Mouse (Mus musculus): ENCODE results near the gene 0610010K14Rik. TPM values are rescaled to one million over a fixed set of nuclear protein-coding genes. Genes with fewer than 3 reads are reported as not detected.

0610010K14Rik gene
- polyA plus RNA-seq (2014; fragmentation: Nextera tagmentation; extraction: Ambion mirVana) = 155 and 161 TPM in 2 replicates

GRCm38 (mm10) chr11:70237457-70238167 is at the start of gene 0610010K14Rik:
0610010K14Rik (minus strand) TSS chr11:70237914.
- under 1% methylated on average over 59 of the region's 70 CpGs for WGBS
- H3K4me1 ChIP-seq (replicated peaks; ENCODE audit: control insufficient read depth, insufficient read depth, low read length) = peaks cover 39% of the 10 kb centered on the region
- H3K4me2 ChIP-seq (replicated peaks) = peak within 1 kb of the TSS; percentile 100
- H3K4me3 ChIP-seq (replicated peaks; ENCODE audit: low read length) = peak within 1 kb of the TSS; percentile 60
- no peaks in the 10 kb centered on the region for H3K27me3 ChIP-seq (ENCODE audit: control insufficient read depth, insufficient read depth, low read length)
- H3K9ac ChIP-seq = peak within 1 kb of the TSS; percentile 74
- peak; percentile 96 for DNase-seq (ENCODE audit: low spot score)
- no peaks in the 10 kb centered on the region for H3K9me3 ChIP-seq (ENCODE audit: control insufficient read depth, low read length)
- peak; percentile 95 for ATAC-seq (ENCODE audit: low FRiP score)
- peak within 1 kb of the TSS; percentile 95 for H3K27ac ChIP-seq
- peaks cover 19% of the 10 kb centered on the region for H3K36me3 ChIP-seq (replicated peaks; ENCODE audit: control insufficient read depth, insufficient read depth)

GRCm38 (mm10) chr11:70285686-70286085 is 48.0 kb upstream of the 0610010K14Rik start:
- no peak overlapping the region for H3K4me3 ChIP-seq (replicated peaks; ENCODE audit: low read length)
- no peaks in the 10 kb centered on the region for H3K4me1 ChIP-seq (replicated peaks; ENCODE audit: control insufficient read depth, insufficient read depth, low read length)
- no peak overlapping the region for H3K27ac ChIP-seq
- no peak overlapping the region for H3K9ac ChIP-seq
- ATAC-seq (ENCODE audit: low FRiP score) = no peak
- H3K27me3 ChIP-seq (ENCODE audit: control insufficient read depth, insufficient read depth, low read length) = no peaks in the 10 kb centered on the region
- H3K36me3 ChIP-seq (replicated peaks; ENCODE audit: control insufficient read depth, insufficient read depth) = no peaks in the 10 kb centered on the region
- no peak overlapping the region for H3K4me2 ChIP-seq (replicated peaks)
- no peaks in the 10 kb centered on the region for H3K9me3 ChIP-seq (ENCODE audit: control insufficient read depth, low read length)
- WGBS = 79% methylated on average over 5 of the region's 5 CpGs
- DNase-seq (ENCODE audit: low spot score) = no peak

GRCm38 (mm10) chr11:70284757-70285156 is 47.0 kb upstream of the 0610010K14Rik start:
- DNase-seq (ENCODE audit: low spot score) (no peak), ATAC-seq (ENCODE audit: low FRiP score) (no peak)
- H3K4me3 ChIP-seq (replicated peaks; ENCODE audit: low read length) = no peak overlapping the region
- WGBS = 84% methylated on average over 3 of the region's 3 CpGs
- H3K9ac ChIP-seq = no peak overlapping the region
- no peak overlapping the region for H3K4me2 ChIP-seq (replicated peaks)
- no peak overlapping the region for H3K27ac ChIP-seq
- no peaks in the 10 kb centered on the region for H3K27me3 ChIP-seq (ENCODE audit: control insufficient read depth, insufficient read depth, low read length)
- no peaks in the 10 kb centered on the region for H3K4me1 ChIP-seq (replicated peaks; ENCODE audit: control insufficient read depth, insufficient read depth, low read length)
- no peaks in the 10 kb centered on the region for H3K9me3 ChIP-seq (ENCODE audit: control insufficient read depth, low read length)
- H3K36me3 ChIP-seq (replicated peaks; ENCODE audit: control insufficient read depth, insufficient read depth) = no peaks in the 10 kb centered on the region

GRCm38 (mm10) chr11:70283666-70284065 is 46.0 kb upstream of the 0610010K14Rik start:
- no peak overlapping the region for H3K27ac ChIP-seq
- no peaks in the 10 kb centered on the region for H3K4me1 ChIP-seq (replicated peaks; ENCODE audit: control insufficient read depth, insufficient read depth, low read length)
- no peak overlapping the region for H3K9ac ChIP-seq
- no peaks in the 10 kb centered on the region for H3K9me3 ChIP-seq (ENCODE audit: control insufficient read depth, low read length)
- no peaks in the 10 kb centered on the region for H3K36me3 ChIP-seq (replicated peaks; ENCODE audit: control insufficient read depth, insufficient read depth)
- no peak overlapping the region for H3K4me2 ChIP-seq (replicated peaks)
- 82% methylated on average over 4 of the region's 4 CpGs for WGBS
- ATAC-seq (ENCODE audit: low FRiP score) = no peak
- no peak for DNase-seq (ENCODE audit: low spot score)
- no peaks in the 10 kb centered on the region for H3K27me3 ChIP-seq (ENCODE audit: control insufficient read depth, insufficient read depth, low read length)
- H3K4me3 ChIP-seq (replicated peaks; ENCODE audit: low read length) = no peak overlapping the region

- no peak overlapping the region for H3K4me2 ChIP-seq (replicated peaks)
- H3K4me1 ChIP-seq (replicated peaks; ENCODE audit: control insufficient read depth, insufficient read depth, low read length) = no peaks in the 10 kb centered on the region
- ATAC-seq (ENCODE audit: low FRiP score) (no peak), DNase-seq (ENCODE audit: low spot score) (no peak)
- no peaks in the 10 kb centered on the region for H3K27me3 ChIP-seq (ENCODE audit: control insufficient read depth, insufficient read depth, low read length)
- H3K9ac ChIP-seq = no peak overlapping the region
- WGBS = 75% methylated on average over 3 of the region's 3 CpGs
- H3K36me3 ChIP-seq (replicated peaks; ENCODE audit: control insufficient read depth, insufficient read depth) = no peaks in the 10 kb centered on the region
- no peaks in the 10 kb centered on the region for H3K9me3 ChIP-seq (ENCODE audit: control insufficient read depth, low read length)
- H3K4me3 ChIP-seq (replicated peaks; ENCODE audit: low read length) = no peak overlapping the region
- no peak overlapping the region for H3K27ac ChIP-seq
Observed at GRCm38 (mm10) chr11:70280441-70280840, 42.7 kb upstream of the 0610010K14Rik start.

GRCm38 (mm10) chr11:70278961-70279360 is 41.2 kb upstream of the 0610010K14Rik start:
- no peak overlapping the region for H3K4me2 ChIP-seq (replicated peaks)
- no peak overlapping the region for H3K9ac ChIP-seq
- no peaks in the 10 kb centered on the region for H3K4me1 ChIP-seq (replicated peaks; ENCODE audit: control insufficient read depth, insufficient read depth, low read length)
- H3K36me3 ChIP-seq (replicated peaks; ENCODE audit: control insufficient read depth, insufficient read depth) = no peaks in the 10 kb centered on the region
- no peak overlapping the region for H3K4me3 ChIP-seq (replicated peaks; ENCODE audit: low read length)
- ATAC-seq (ENCODE audit: low FRiP score) (no peak), DNase-seq (ENCODE audit: low spot score) (peak; percentile 28)
- H3K9me3 ChIP-seq (ENCODE audit: control insufficient read depth, low read length) = no peaks in the 10 kb centered on the region
- no peaks in the 10 kb centered on the region for H3K27me3 ChIP-seq (ENCODE audit: control insufficient read depth, insufficient read depth, low read length)
- H3K27ac ChIP-seq = no peak overlapping the region
- 82% methylated on average over 3 of the region's 3 CpGs for WGBS

- ATAC-seq (ENCODE audit: low FRiP score) (no peak), DNase-seq (ENCODE audit: low spot score) (no peak)
- H3K9me3 ChIP-seq (ENCODE audit: control insufficient read depth, low read length) = no peaks in the 10 kb centered on the region
- no peak overlapping the region for H3K4me3 ChIP-seq (replicated peaks; ENCODE audit: low read length)
- no peaks in the 10 kb centered on the region for H3K4me1 ChIP-seq (replicated peaks; ENCODE audit: control insufficient read depth, insufficient read depth, low read length)
- no peaks in the 10 kb centered on the region for H3K36me3 ChIP-seq (replicated peaks; ENCODE audit: control insufficient read depth, insufficient read depth)
- H3K9ac ChIP-seq = no peak overlapping the region
- H3K27ac ChIP-seq = no peak overlapping the region
- WGBS = 88% methylated on average over 7 of the region's 7 CpGs
- H3K4me2 ChIP-seq (replicated peaks) = no peak overlapping the region
- no peaks in the 10 kb centered on the region for H3K27me3 ChIP-seq (ENCODE audit: control insufficient read depth, insufficient read depth, low read length)
Observed at GRCm38 (mm10) chr11:70271641-70272040, 33.9 kb upstream of the 0610010K14Rik start.

GRCm38 (mm10) chr11:70266405-70266804 is 28.7 kb upstream of the 0610010K14Rik start:
- Histone ChIP-seq H3K36me3 (replicated peaks; ENCODE audit: control insufficient read depth, insufficient read depth) (no peaks in the 10 kb centered on the region), H3K4me2 (replicated peaks) (no peak overlapping the region), H3K27me3 (ENCODE audit: control insufficient read depth, insufficient read depth, low read length) (no peaks in the 10 kb centered on the region), H3K27ac (no peak overlapping the region), H3K4me3 (replicated peaks; ENCODE audit: low read length) (no peak overlapping the region), H3K9ac (no peak overlapping the region), H3K9me3 (ENCODE audit: control insufficient read depth, low read length) (no peaks in the 10 kb centered on the region), H3K4me1 (replicated peaks; ENCODE audit: control insufficient read depth, insufficient read depth, low read length) (no peaks in the 10 kb centered on the region)
- 91% methylated on average over 1 of the region's 1 CpGs for WGBS
- ATAC-seq (ENCODE audit: low FRiP score) (no peak), DNase-seq (ENCODE audit: low spot score) (no peak)

GRCm38 (mm10) chr11:70265819-70266218 is 28.1 kb upstream of the 0610010K14Rik start:
- Histone ChIP-seq H3K4me2 (replicated peaks) (no peak overlapping the region), H3K4me1 (replicated peaks; ENCODE audit: control insufficient read depth, insufficient read depth, low read length) (no peaks in the 10 kb centered on the region), H3K27ac (no peak overlapping the region), H3K9ac (no peak overlapping the region), H3K36me3 (replicated peaks; ENCODE audit: control insufficient read depth, insufficient read depth) (no peaks in the 10 kb centered on the region), H3K4me3 (replicated peaks; ENCODE audit: low read length) (no peak overlapping the region), H3K9me3 (ENCODE audit: control insufficient read depth, low read length) (no peaks in the 10 kb centered on the region; the same call in 1 of the 2 replicates), H3K27me3 (ENCODE audit: control insufficient read depth, insufficient read depth, low read length) (no peaks in the 10 kb centered on the region)
- ATAC-seq (ENCODE audit: low FRiP score) = no peak
- DNase-seq (ENCODE audit: low spot score) = no peak
- WGBS = 89% methylated on average over 4 of the region's 4 CpGs

Measured in hindbrain, embryonic 14.5 days (tissue).